Mouse (Mus musculus): ENCODE results near the gene Clrn2. TPM values are rescaled to one million over a fixed set of nuclear protein-coding genes. Genes with fewer than 3 reads are reported as not detected.
"Not testable (repeated sequence)": the region's sequence is repeated elsewhere in the genome, so short reads cannot be mapped to it uniquely, and the experiment has no call there.

Clrn2 gene
- total RNA-seq (2014; fragmentation: Nextera tagmentation) (not detected in 2 replicates), total RNA-seq (2017) (not detected in 2 replicates)

GRCm38 (mm10) chr5:45453451-45453850, at the start of gene Clrn2:
Gene Clrn2, plus strand, starts transcription at chr5:45453751.
- ATAC-seq (replicated peaks; ENCODE audit: low FRiP score, low TSS enrichment, poor library complexity, severe bottlenecking), result no peak

DNA sequence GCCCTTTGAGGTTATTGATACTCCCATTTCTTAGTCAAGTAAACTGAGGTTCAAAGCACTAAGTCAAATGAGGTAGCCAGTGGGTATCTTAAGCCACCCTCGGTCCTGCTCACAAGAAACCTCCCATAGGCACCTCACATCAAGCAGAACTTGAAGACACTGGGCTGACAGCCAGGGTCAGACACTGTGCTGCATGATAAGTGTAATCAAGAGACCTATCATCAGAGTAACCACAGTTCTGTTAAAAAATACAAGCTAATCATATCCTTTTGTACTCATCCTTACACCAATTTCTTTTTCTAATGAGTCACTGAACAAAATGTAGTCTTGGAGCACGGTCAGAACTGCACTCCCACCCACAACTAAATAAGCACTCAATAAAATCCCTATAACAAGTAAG, 47.4 kb upstream of the Clrn2 start:
- ATAC-seq (replicated peaks; ENCODE audit: low FRiP score, low TSS enrichment, poor library complexity, severe bottlenecking), result peak; percentile 99

- no peak for ATAC-seq (replicated peaks; ENCODE audit: low FRiP score, low TSS enrichment, poor library complexity, severe bottlenecking)
These were observed 37.1 kb upstream of the Clrn2 start for GRCm38 (mm10) chr5:45416478-45416877.

GRCm38 (mm10) chr5:45417859-45418443, 35.6 kb upstream of the Clrn2 start:
- ATAC-seq (replicated peaks; ENCODE audit: low FRiP score, low TSS enrichment, poor library complexity, severe bottlenecking), result no peak

GRCm38 (mm10) chr5:45419841-45420638, 33.5 kb upstream of the Clrn2 start:
- peak; percentile 86 for ATAC-seq (replicated peaks; ENCODE audit: low FRiP score, low TSS enrichment, poor library complexity, severe bottlenecking)

DNA sequence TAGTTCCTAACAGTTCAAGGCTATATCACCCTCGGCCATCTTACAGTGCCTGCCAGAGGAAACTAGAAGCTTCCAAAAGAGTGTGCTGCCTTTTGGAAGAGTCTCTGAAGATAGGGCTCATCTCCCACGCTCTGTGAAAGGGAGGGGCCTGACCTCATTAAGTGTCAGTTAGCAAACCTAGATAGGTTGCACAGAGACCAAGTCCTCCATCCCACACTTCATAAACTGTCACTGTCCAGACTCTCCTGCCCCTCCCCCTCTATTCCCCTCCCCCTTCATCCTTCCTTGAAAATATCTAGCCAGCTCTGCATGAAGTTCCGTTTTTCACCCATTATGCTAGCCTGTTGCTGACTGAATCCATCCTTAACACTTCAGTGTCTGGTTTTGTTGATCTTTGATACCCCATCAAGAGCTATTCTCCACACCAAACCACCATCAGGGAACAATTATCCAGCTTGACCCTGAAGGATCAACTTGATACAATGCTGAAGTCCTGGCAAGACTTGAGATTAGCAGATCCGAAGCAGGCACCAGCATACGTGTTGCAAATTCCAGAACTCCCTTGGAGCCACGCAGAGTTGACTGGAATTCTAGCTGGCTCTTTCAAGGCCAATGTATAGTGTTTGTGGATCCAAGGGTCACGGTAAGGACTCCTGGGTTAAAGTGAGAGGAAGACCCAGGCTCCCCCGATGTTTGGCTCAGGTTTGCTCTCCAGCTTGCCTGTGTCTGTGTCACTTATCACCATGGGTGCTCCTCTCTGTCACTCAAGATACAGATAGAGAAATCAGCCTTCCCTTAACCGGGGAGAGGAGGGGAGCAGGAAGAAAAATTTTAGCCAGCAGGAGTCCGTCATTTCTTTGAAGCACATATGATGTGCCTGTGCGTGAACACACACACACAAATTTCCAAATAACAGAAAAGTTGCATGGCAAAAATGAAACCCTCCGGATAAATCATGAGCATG, 31.4 kb upstream of the Clrn2 start:
- ATAC-seq (replicated peaks; ENCODE audit: low FRiP score, low TSS enrichment, poor library complexity, severe bottlenecking), result peak; percentile 34; the same call in 1 of the 2 replicates

- ATAC-seq (replicated peaks; ENCODE audit: low FRiP score, low TSS enrichment, poor library complexity, severe bottlenecking), result peak; percentile 68
These were observed 29.3 kb upstream of the Clrn2 start for GRCm38 (mm10) chr5:45424021-45424886.

GRCm38 (mm10) chr5:45425771-45426170, 27.8 kb upstream of the Clrn2 start:
- ATAC-seq (replicated peaks; ENCODE audit: low FRiP score, low TSS enrichment, poor library complexity, severe bottlenecking), result not testable (repeated sequence)

DNA sequence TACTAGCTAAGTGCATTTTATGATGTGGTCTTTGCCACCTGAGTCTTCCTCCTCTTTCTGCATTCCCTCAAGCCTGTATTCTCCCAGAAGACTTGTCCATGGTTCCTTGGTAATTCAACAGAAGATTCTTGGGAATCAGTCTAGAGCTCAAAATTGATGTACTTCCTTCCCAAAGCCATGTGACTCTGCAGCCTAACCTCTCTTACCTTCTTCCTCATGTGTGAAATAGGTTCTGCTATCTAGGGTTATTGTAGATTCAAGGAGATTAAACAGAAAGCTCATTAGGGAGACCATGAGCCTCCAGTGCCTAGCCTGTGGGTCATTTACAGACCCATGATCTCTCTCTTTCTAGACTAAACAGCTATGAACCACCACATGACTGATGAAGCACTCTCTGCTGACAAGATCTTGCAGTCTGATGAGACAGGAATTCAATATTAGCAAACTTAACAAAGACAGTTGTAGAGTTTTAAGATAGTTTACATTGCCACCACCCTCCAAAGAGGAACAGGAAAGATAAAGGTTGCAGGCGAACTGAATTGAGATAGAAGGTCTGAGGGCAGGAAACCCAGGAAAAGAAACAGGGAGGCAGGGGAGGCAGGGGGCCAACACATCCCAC, 27.0 kb upstream of the Clrn2 start:
- no peak for ATAC-seq (replicated peaks; ENCODE audit: low FRiP score, low TSS enrichment, poor library complexity, severe bottlenecking)

GRCm38 (mm10) chr5:45427891-45428290, 25.7 kb upstream of the Clrn2 start:
- ATAC-seq (replicated peaks; ENCODE audit: low FRiP score, low TSS enrichment, poor library complexity, severe bottlenecking), result no peak

DNA sequence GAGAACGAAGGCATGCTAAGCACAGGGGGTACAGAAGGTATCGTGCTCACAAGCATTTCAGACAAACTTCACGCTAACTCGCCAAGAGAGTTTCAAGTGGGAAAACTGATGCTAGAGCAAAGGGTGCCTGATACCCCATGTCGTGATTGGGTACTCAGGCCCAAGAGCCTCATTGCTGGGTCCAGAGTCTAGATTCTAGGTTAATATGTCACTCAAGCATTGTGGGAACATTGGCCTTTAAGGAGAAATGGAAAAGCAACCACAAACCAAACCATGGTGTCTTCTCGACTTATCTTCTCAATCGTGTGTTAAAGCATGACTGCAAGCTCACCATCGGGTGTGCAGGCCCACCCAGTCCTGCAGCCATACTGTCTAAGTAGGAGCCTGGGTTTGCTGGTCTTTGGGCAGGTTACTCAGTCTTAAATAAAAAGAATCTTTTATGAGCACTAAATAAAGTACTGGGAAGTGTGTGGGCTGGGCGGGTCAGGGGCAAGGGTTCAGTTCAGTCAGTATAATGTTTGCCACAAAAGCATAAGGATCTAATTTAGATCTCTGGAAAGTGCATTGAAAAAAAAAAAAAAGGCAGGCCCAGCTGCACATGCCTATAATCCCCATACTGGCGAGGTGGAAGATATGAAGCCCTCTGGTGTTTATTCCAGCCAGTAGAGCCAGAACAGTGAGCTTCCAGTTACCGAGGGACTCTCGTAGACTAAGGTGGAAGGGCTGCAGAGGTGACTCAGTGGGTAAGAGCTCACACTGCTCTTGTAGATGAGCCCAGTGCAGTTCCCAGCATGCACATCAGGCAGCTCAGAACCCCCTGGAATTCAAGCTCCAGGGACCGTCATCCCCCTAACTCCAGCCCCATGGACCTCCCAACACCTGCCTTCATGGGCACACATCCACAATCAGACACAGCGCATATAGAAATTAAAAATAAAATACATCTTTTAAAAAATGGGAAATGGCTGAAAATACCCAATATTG, 17.3 kb upstream of the Clrn2 start:
- ATAC-seq (replicated peaks; ENCODE audit: low FRiP score, low TSS enrichment, poor library complexity, severe bottlenecking), result no peak

DNA sequence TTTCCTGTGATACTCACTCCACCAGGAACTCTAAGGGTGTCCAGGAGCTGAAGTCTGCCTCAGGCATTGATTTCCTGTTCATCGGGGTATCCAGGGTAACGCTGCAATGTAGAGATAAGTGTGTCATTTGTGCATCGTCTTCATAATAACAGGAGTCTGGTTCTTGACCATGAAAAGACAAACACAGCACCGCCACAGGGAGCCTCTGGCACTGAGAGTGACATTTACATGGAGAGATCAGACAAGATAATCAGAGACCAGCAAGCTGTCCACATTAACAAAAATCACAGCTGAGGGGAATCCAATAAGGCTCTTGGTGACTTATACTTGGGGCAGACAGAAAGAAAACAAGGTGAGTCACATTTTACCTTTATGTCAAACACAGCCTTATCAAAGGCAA, 15.7 kb upstream of the Clrn2 start:
- no peak for ATAC-seq (replicated peaks; ENCODE audit: low FRiP score, low TSS enrichment, poor library complexity, severe bottlenecking)

GRCm38 (mm10) chr5:45438301-45438700, 15.2 kb upstream of the Clrn2 start:
- ATAC-seq (replicated peaks; ENCODE audit: low FRiP score, low TSS enrichment, poor library complexity, severe bottlenecking), result no peak

DNA sequence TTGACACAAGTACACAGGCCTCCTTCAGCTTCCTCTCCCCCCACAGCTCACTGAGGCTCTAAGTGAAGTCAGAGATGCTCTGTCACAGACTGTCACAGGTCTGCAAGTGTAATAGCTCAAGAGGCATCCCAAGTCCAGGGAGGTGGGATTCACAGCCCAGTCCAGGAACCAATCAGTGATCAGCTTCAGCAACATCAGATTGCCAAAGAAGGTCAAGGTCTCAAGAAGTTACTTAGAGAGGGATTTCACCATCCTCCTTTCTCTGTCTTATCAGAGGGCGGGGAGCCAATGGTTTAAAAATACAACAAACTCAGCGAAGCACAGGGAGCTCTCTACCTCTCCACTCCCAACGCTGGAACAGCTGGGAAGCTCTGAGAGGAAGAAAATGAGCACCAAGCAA, 12.4 kb upstream of the Clrn2 start:
- no peak for ATAC-seq (replicated peaks; ENCODE audit: low FRiP score, low TSS enrichment, poor library complexity, severe bottlenecking)

DNA sequence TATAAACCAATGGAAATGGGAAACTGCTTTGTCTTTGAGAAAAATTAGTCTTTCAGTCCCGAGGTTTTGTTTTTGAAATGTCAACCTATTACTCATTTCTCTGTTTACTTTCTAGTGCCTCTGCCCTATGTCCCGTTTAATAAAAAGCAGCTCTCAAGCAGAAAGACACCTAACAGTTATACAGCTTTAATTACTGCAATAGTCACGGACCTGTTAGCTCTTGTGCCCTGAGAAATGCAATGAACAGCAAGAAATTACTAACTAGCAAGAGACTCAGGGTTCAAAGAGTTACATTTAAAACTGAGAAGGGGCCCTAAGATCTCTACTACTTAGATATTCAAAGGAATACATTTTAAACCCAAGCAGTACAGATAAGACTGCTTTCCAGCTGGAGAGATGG, 11.8 kb upstream of the Clrn2 start:
- no peak for ATAC-seq (replicated peaks; ENCODE audit: low FRiP score, low TSS enrichment, poor library complexity, severe bottlenecking)

GRCm38 (mm10) chr5:45444130-45444832, 9.3 kb upstream of the Clrn2 start:
- ATAC-seq (replicated peaks; ENCODE audit: low FRiP score, low TSS enrichment, poor library complexity, severe bottlenecking), result no peak

DNA sequence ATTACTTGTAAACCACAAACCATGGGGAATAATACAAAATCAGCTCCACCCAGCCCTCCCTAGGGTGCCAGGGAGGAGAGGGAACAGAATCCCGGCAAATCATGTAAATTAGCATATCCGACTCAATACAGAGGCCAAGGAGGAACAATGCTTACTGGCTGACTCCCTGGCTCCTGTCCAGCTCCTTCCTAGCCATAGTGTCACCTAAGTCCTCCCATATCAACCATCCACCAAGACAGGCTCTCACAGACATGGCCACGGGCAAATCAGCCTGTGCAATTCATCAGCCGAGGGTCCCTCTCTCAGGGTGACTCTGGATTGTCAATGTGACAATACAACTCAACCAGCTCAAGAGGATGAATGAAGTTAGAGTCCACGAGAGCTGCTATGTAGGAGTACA, 4.9 kb upstream of the Clrn2 start:
- no peak for ATAC-seq (replicated peaks; ENCODE audit: low FRiP score, low TSS enrichment, poor library complexity, severe bottlenecking)

All from megakaryocyte-erythroid progenitor cell, adult 5-6 weeks (primary cell).